Mouse (Mus musculus): ENCODE results near the gene Sema3f.

DNA sequence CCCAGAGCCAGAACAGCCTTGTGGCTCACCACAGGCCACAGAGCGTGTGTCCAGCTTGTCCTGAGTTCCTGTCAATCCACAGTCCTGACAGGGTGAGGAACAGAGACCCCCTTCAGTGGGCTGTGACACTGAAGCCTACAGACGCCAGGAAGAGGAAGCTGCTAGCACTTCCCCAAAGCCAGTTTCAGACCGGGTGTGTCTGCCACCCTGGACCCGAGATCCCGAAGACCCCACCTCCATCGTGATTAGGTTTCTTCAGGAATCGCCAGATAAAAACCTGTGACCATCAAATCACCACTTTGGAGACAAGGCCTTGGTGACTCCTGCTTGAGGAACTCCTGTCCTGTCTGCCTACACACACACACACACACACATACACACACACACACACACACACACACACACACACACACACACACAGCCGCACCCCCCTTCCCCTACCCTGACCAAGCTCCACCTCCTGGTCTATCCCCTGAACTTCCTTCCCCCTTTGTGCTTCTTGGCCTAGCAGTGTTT, 70.0 kb downstream of the Sema3f start:
- TF ChIP-seq CTCF (IDR thresholded peaks at IDR 0.05; ENCODE audit: low read depth), result no peak
- no peak for TF ChIP-seq EP300 (IDR thresholded peaks at IDR 0.05; ENCODE audit: low read depth)
